Mouse (Mus musculus): ENCODE data around the gene Olfr1026. TPM values are rescaled to one million over a fixed set of nuclear protein-coding genes. Genes with fewer than 3 reads are reported as not detected.

Olfr1026 gene
- not detected in 2 replicates for polyA plus RNA-seq (2012; rRNA removed)

GRCm38 (mm10) chr2:85921258-85921657 is at the start of gene Olfr1026:
Olfr1026 (plus strand) TSS chr2:85921558.

DNA sequence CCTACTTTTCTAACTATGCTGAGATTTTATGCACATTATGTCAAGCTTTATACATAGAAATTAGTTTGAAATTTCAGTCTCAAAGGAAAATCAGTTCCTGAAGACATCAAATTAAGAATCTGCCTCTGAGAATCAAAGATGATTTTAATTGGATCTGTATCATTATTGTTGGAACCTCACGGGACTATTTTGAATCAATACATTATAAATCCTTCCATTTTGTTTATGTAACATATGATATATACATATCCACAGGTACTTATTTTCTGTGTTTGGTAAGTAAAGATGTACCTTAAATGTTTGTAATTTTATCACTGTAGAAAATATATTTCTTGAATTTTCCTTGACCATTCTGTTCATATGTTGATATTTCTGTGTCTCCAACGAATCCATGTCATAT is 36.0 kb upstream of the Olfr1026 start, which contains the start of gene Olfr1023:
Olfr1023 (plus strand) TSS at position 301 of the 400 bp plus-strand sequence.

DNA sequence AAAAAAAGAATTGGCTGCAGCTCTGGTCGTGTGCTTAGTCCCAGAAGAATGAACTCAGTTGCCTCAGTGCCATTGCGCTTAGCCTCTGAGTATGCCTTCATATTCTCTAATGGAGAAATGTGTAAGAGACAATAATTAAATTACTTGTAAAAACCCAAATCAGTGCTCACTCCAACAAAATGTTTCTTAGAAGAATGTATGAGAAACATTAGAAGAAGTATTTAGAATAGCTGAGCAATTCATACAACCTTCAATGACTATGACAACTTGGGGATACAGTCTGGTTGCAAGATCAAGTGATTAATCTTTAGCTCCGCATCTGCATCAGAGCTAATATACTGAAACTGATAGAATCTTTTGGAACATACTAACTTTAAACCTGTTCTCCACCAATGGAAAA is 16.4 kb upstream of the Olfr1026 start, which contains the start of gene Olfr1024:
Olfr1024 (minus strand) TSS at position 101 of the 400 bp plus-strand sequence.

GRCm38 (mm10) chr2:85914893-85915292 is 6.5 kb upstream of the Olfr1026 start, which contains the start of gene Olfr1025-ps1:
Olfr1025-ps1 (plus strand) TSS chr2:85915193.

DNA sequence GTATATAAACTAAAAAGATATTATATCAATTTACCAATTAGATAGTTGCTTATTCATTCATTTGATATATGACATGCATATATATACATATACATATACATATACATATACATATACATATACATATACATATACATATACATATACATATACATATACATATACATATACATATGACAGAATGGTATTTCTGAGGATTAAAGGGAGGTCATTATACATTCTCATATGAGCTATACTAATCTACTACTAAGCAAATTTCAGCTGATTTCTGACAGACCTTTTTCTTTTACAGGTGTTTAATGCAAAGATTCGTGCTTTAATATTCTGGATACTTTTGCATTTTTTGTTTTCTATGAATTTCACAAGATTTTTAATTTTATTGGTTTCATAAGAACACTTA is 28.8 kb downstream of the Olfr1026 start, which contains the start of gene Olfr1028:
Olfr1028 (plus strand) TSS at position 301 of the 400 bp plus-strand sequence.

DNA sequence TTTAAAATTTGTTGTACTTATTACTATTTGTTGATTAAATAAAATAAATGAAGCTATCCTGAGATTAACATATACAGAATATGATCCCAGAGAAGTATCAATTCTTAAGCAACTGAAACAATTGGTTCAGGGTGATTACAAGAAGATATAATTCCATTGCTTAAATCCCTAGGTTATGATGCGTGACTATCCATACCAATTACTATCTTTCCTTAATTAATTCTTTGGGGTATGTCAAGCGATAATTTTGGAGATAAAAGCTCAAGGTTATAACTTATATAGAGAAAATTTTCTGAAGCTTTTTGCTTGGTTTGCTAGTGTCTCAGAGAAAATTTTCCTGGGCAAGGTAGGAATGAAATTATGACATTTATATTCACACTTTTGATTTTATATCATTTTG is 52.2 kb downstream of the Olfr1026 start, which contains the start of gene Olfr1029:
Olfr1029 (plus strand) TSS at position 301 of the 400 bp plus-strand sequence.

Other genes with a start within 250 kb of the Olfr1026 start
- gene Olfr1006, start 242.8 kb upstream of the Olfr1026 start, polyA plus RNA-seq (2012; rRNA removed): not detected in 2 replicates
- not detected in 2 replicates for gene Olfr1008, start 232.1 kb upstream of the Olfr1026 start, polyA plus RNA-seq (2012; rRNA removed)
- not detected in 2 replicates for gene Olfr1009, start 206.1 kb upstream of the Olfr1026 start, polyA plus RNA-seq (2012; rRNA removed)
- not detected in 2 replicates for gene Olfr1012, start 158.8 kb upstream of the Olfr1026 start, polyA plus RNA-seq (2012; rRNA removed)
- gene Olfr1013, start 154.5 kb upstream of the Olfr1026 start, polyA plus RNA-seq (2012; rRNA removed): not detected in 2 replicates
- not detected in 2 replicates for gene Olfr1014, start 148.8 kb upstream of the Olfr1026 start, polyA plus RNA-seq (2012; rRNA removed)
- gene Olfr1015, start 139.5 kb upstream of the Olfr1026 start, polyA plus RNA-seq (2012; rRNA removed): not detected in 2 replicates
- not detected in 2 replicates for gene Olfr1016, start 119.0 kb upstream of the Olfr1026 start, polyA plus RNA-seq (2012; rRNA removed)
- gene Olfr1018, start 103.1 kb upstream of the Olfr1026 start, polyA plus RNA-seq (2012; rRNA removed): not detected in 2 replicates
- not detected in 2 replicates for gene Olfr1019, start 76.1 kb upstream of the Olfr1026 start, polyA plus RNA-seq (2012; rRNA removed)
- not detected in 2 replicates for gene Olfr1020, start 74.5 kb upstream of the Olfr1026 start, polyA plus RNA-seq (2012; rRNA removed)
- not detected in 2 replicates for gene Olfr1022, start 53.0 kb upstream of the Olfr1026 start, polyA plus RNA-seq (2012; rRNA removed)
- not detected in 2 replicates for gene Olfr1023, start 35.9 kb upstream of the Olfr1026 start, polyA plus RNA-seq (2012; rRNA removed)
- gene Olfr1024, start 16.5 kb upstream of the Olfr1026 start, polyA plus RNA-seq (2012; rRNA removed): not detected in 2 replicates
- gene Olfr1025-ps1, start 6.4 kb upstream of the Olfr1026 start, polyA plus RNA-seq (2012; rRNA removed): not detected in 2 replicates
- gene Olfr1028, start 28.9 kb downstream of the Olfr1026 start, polyA plus RNA-seq (2012; rRNA removed): under 0.01 TPM in 1 of 2 replicates, not detected in the other
- gene Olfr1029, start 52.3 kb downstream of the Olfr1026 start, polyA plus RNA-seq (2012; rRNA removed): not detected in 2 replicates
- not detected in 2 replicates for gene Olfr1030, start 57.7 kb downstream of the Olfr1026 start, polyA plus RNA-seq (2012; rRNA removed)
- not detected in 2 replicates for gene Olfr1031, start 68.7 kb downstream of the Olfr1026 start, polyA plus RNA-seq (2012; rRNA removed)
- gene Olfr1032, start 84.0 kb downstream of the Olfr1026 start, polyA plus RNA-seq (2012; rRNA removed): not detected in 2 replicates
- 0.28 and 0.37 TPM in 2 replicates for gene Olfr1033, start 99.1 kb downstream of the Olfr1026 start, polyA plus RNA-seq (2012; rRNA removed)
- 0.06 and 0.09 TPM in 2 replicates for gene Olfr1034, start 124.3 kb downstream of the Olfr1026 start, polyA plus RNA-seq (2012; rRNA removed)
- not detected in 2 replicates for gene Olfr1036, start 152.4 kb downstream of the Olfr1026 start, polyA plus RNA-seq (2012; rRNA removed)
- gene Olfr1037, start 165.8 kb downstream of the Olfr1026 start, polyA plus RNA-seq (2012; rRNA removed): not detected in 2 replicates
- not detected in 2 replicates for gene Olfr1039, start 214.4 kb downstream of the Olfr1026 start, polyA plus RNA-seq (2012; rRNA removed)
- gene Olfr1040, start 225.2 kb downstream of the Olfr1026 start, polyA plus RNA-seq (2012; rRNA removed): not detected in 2 replicates
- not detected in 2 replicates for gene Olfr1042, start 240.3 kb downstream of the Olfr1026 start, polyA plus RNA-seq (2012; rRNA removed)
- gene Olfr1043, start 246.0 kb downstream of the Olfr1026 start, polyA plus RNA-seq (2012; rRNA removed): not detected in 2 replicates

Measured in liver, embryonic 14 days (tissue).